Comparison of ENCODE assay signal across 8 mouse cellular contexts in the genomic region with DNA sequence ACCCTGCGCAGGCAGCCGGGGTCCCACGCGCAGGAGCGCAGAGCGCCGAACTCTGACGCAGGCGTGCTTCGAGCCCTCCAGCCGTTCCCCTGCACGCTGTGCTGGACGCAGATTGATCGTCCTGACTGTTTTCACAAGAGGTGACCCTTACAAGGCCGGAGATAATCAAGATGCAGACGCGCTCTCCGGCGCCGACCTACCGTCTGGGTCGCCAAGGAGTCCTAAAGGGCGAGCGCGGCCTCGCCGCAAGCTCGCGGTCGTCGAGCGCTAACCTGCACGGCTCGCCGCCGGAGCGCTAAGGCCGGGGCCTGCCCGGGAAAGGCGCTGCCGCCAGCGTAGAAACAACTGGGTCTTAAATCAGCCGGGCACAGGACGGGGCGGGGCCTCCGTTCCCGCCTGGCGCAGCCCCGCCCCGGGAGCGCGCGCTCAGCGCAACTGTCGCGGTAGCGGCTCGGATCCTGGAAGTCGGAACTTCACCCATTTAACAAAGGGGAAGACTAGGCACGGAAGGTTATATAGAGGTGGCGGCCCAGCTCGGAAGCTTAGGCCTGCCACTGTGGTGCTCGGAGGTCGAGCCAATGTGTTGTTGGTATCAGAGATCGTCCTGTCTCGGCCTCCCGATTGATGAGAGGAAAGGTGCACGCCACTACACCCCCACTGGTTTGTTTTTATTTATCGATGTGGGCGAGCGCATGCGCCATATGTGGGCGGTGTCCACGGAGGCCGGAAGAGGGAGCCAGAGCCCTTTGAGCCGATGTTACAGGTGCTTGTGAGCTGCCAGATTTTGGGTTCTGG. TPM values are rescaled to one million over a fixed set of nuclear protein-coding genes. Genes with fewer than 3 reads are reported as not detected.
A peak's percentile ranks its signal among the peaks of the same experiment; 100 is the strongest.
DNase-seq lines count a peak whose midpoint lies in the region; ATAC-seq lines count a peak whose summit lies in the region.

Haus4 (minus strand) TSS at position 642 of the 795 bp plus-strand sequence.

- H3K36me3 ChIP-seq in erythroblast, embryonic 14.5 days (ENCODE audit: control insufficient read depth) = peaks cover 31% of the 10 kb centered on the region
- H3K36me3 ChIP-seq in heart, embryonic 11.5 days (ENCODE audit: control insufficient read depth, insufficient read depth, low read length) = peaks cover 10% of the 10 kb centered on the region
- peaks cover 29% of the 10 kb centered on the region for H3K36me3 ChIP-seq in kidney, embryonic 15.5 days
- peaks cover 32% of the 10 kb centered on the region for H3K36me3 ChIP-seq in liver, embryonic 12.5 days
- H3K36me3 ChIP-seq in splenic B cell, adult 2 months (ENCODE audit: control insufficient read depth, insufficient read depth, low read length, poor library complexity, severe bottlenecking) = no peaks in the 10 kb centered on the region

- H3K27me3 ChIP-seq in erythroblast, embryonic 14.5 days (ENCODE audit: control insufficient read depth) = peaks cover 6% of the 10 kb centered on the region
- no peaks in the 10 kb centered on the region for H3K27me3 ChIP-seq in heart, embryonic 11.5 days (ENCODE audit: control insufficient read depth, insufficient read depth, low read length)
- H3K27me3 ChIP-seq in kidney, embryonic 15.5 days = no peaks in the 10 kb centered on the region
- peaks cover 7% of the 10 kb centered on the region; the same call in 1 of the 2 replicates for H3K27me3 ChIP-seq in liver, embryonic 12.5 days (replicated peaks)
- H3K27me3 ChIP-seq in splenic B cell, adult 2 months (ENCODE audit: control insufficient read depth, insufficient read depth, low read length, poor library complexity, severe bottlenecking) = no peaks in the 10 kb centered on the region

- peak within 1 kb of the TSS; percentile 90 for H3K9ac ChIP-seq in heart, embryonic 11.5 days (ENCODE audit: low read depth, low read length)
- peak within 1 kb of the TSS; percentile 81 for H3K9ac ChIP-seq in kidney, embryonic 15.5 days
- H3K9ac ChIP-seq in liver, embryonic 12.5 days = peak within 1 kb of the TSS; percentile 90

- H3K9me3 ChIP-seq in erythroblast, embryonic 14.5 days (ENCODE audit: control insufficient read depth, low read length) = no peaks in the 10 kb centered on the region
- no peaks in the 10 kb centered on the region for H3K9me3 ChIP-seq in heart, embryonic 11.5 days (replicated peaks; ENCODE audit: control insufficient read depth, low read length)
- no peaks in the 10 kb centered on the region for H3K9me3 ChIP-seq in kidney, embryonic 15.5 days (replicated peaks)
- H3K9me3 ChIP-seq in liver, embryonic 12.5 days (replicated peaks) = no peaks in the 10 kb centered on the region

- peaks cover 29% of the 10 kb centered on the region for H3K4me1 ChIP-seq in erythroblast, embryonic 14.5 days (ENCODE audit: control insufficient read depth)
- H3K4me1 ChIP-seq in heart, embryonic 11.5 days (ENCODE audit: control insufficient read depth, insufficient read depth, low read length) = peaks cover 4% of the 10 kb centered on the region; the same call in 1 of the 2 replicates
- peaks cover 18% of the 10 kb centered on the region for H3K4me1 ChIP-seq in kidney, embryonic 15.5 days
- H3K4me1 ChIP-seq in liver, embryonic 12.5 days = peaks cover 24% of the 10 kb centered on the region

- peak; percentile 91 for ATAC-seq in heart, embryonic 11.5 days (replicated peaks; ENCODE audit: insufficient number of reproducible peaks, low FRiP score, low TSS enrichment)
- ATAC-seq in kidney, embryonic 15.5 days (replicated peaks; ENCODE audit: low FRiP score) = peak; percentile 95
- peak; percentile 96 for ATAC-seq in liver, embryonic 12.5 days

- WGBS in heart, embryonic 11.5 days (ENCODE audit: insufficient replicate concordance) = under 1% methylated on average over 76 of the region's 76 CpGs
- WGBS in kidney, embryonic 15.5 days = under 1% methylated on average over 76 of the region's 76 CpGs
- WGBS in liver, embryonic 12.5 days (ENCODE audit: insufficient replicate concordance) = under 1% methylated on average over 76 of the region's 76 CpGs

- H3K27ac ChIP-seq in heart, embryonic 11.5 days (ENCODE audit: low read depth, low read length) = peak within 1 kb of the TSS; percentile 95
- H3K27ac ChIP-seq in kidney, embryonic 15.5 days = peak within 1 kb of the TSS; percentile 93
- H3K27ac ChIP-seq in liver, embryonic 12.5 days = peak within 1 kb of the TSS; percentile 99

- peak within 1 kb of the TSS; percentile 91 for H3K4me2 ChIP-seq in heart, embryonic 11.5 days
- peak within 1 kb of the TSS; percentile 95 for H3K4me2 ChIP-seq in kidney, embryonic 15.5 days
- peak within 1 kb of the TSS; percentile 91 for H3K4me2 ChIP-seq in liver, embryonic 12.5 days

- H3K4me3 ChIP-seq in erythroblast, embryonic 14.5 days (replicated peaks) = peak within 1 kb of the TSS; percentile 89
- H3K4me3 ChIP-seq in heart, embryonic 11.5 days (ENCODE audit: low read depth, low read length) = peak within 1 kb of the TSS; percentile 65
- H3K4me3 ChIP-seq in kidney, embryonic 15.5 days (replicated peaks) = peak within 1 kb of the TSS; percentile 66
- H3K4me3 ChIP-seq in liver, embryonic 12.5 days = peak within 1 kb of the TSS; percentile 69

- peak; percentile 58 to 76 for DNase-seq in CD8-positive naive resting alpha-beta T cell, adult 2 months (ENCODE audit: low read depth in 2 of 2, low spot score in 2 of 2)
- DNase-seq in brain, embryonic 18.5 days (ENCODE audit: low read depth, low spot score) = peak; percentile 46
- peak; percentile 95 for DNase-seq in naive thymus-derived CD4-positive, alpha-beta T cell, adult 2 months (ENCODE audit: low read depth)
- DNase-seq in splenic B cell, adult 2 months (ENCODE audit: low read depth, low spot score) = peak; percentile 92

RNA-seq across cellular contexts. Expression of gene Haus4, which starts in this region (rescaled TPM):
- 10.0 and 11.7 TPM in 2 replicates for polyA plus RNA-seq in erythroblast, embryonic 14.5 days (2012)
- 40.1 and 42.8 TPM in 2 replicates for polyA plus RNA-seq in heart, embryonic 11.5 days (2014; fragmentation: Nextera tagmentation; extraction: Ambion mirVana)
- polyA plus RNA-seq in kidney, embryonic 15.5 days (2015; fragmentation: Nextera tagmentation; extraction: Ambion mirVana) = 50.7 and 53.2 TPM in 2 replicates
- 49.3 and 52.0 TPM in 2 replicates for polyA plus RNA-seq in liver, embryonic 12.5 days (2016; fragmentation: Nextera tagmentation; extraction: Ambion mirVana)

Comparison
In these comparisons a context has a peak if more than half of its experiments do, and no peak if none do; other contexts are left out.
1. Peak in every context shown above with its lines: DNase-seq, ATAC-seq, H3K4me3 ChIP-seq and H3K27ac ChIP-seq.